Mouse (Mus musculus) hindbrain, embryonic 15.5 days (tissue): ENCODE data around the gene Acox1. TPM values are rescaled to one million over a fixed set of nuclear protein-coding genes. Genes with fewer than 3 reads are reported as not detected.
A peak's percentile ranks its signal among the peaks of the same experiment; 100 is the strongest.

Experiments
- ATAC-seq: fragments of 200-750 bp; cut with Nextera tagmentation; 2 replicates; pipeline ENCODE4 v1.8.0; 2017; ENCODE audit warnings: low read depth, moderate number of reproducible peaks, moderate TSS enrichment; ENCODE audit not compliant: low FRiP score
- H3K27ac ChIP-seq: fragments of 300-500 bp; sonication (generic); replicated peaks from 2 replicates; pipeline ENCODE4 v1.5.1; 2015; ENCODE audit warnings: mild to moderate bottlenecking, inconsistent platforms
- H3K27me3 ChIP-seq: fragments of 300-500 bp; sonication (generic); 2 replicates; pipeline ENCODE4 v1.6.1; 2015; ENCODE audit warnings: control low read depth, inconsistent platforms
- H3K36me3 ChIP-seq: fragments of 300-500 bp; sonication (generic); 2 replicates; pipeline ENCODE4 v1.6.1; 2015; ENCODE audit warnings: control low read depth, inconsistent platforms
- H3K4me1 ChIP-seq: fragments of 300-500 bp; sonication (generic); replicated peaks from 2 replicates; pipeline ENCODE4 v1.6.1; 2015; ENCODE audit warnings: control low read depth, inconsistent platforms
- H3K4me2 ChIP-seq: fragments of 300-500 bp; sonication (generic); 2 replicates; pipeline ENCODE4 v1.6.1; 2015; ENCODE audit warnings: moderate library complexity, mild to moderate bottlenecking, inconsistent platforms
- H3K4me3 ChIP-seq: fragments of 300-500 bp; sonication (generic); 2 replicates; pipeline ENCODE4 v1.5.1; 2015; ENCODE audit warnings: mild to moderate bottlenecking, inconsistent platforms
- H3K9ac ChIP-seq: fragments of 300-500 bp; sonication (generic); 2 replicates; pipeline ENCODE4 v1.6.1; 2015; ENCODE audit warnings: inconsistent platforms
- H3K9me3 ChIP-seq: fragments of 300-500 bp; sonication (generic); 2 replicates; pipeline ENCODE4 v1.6.1; 2016; ENCODE audit warnings: control low read depth, inconsistent platforms
- WGBS: fragments of 180-500 bp; shearing (Covaris S2); methylation state at CpG from one replicate; pipeline ENCODE4 v1.1.7; 2015; 5-methylcytosine and 5-hydroxymethylcytosine counted together
- polyA plus RNA-seq: library from polyadenylated mRNA; unstranded; fragments of >200 nt; fragmentation: Nextera tagmentation; extraction: Ambion mirVana; gene quantifications from 2 replicates; pipeline ENCODE4 v1.2.1, GENCODE M21; 2015

The Acox1 gene
- polyA plus RNA-seq, 1 experiment from 2014 or later, result 61.4 TPM

DNA sequence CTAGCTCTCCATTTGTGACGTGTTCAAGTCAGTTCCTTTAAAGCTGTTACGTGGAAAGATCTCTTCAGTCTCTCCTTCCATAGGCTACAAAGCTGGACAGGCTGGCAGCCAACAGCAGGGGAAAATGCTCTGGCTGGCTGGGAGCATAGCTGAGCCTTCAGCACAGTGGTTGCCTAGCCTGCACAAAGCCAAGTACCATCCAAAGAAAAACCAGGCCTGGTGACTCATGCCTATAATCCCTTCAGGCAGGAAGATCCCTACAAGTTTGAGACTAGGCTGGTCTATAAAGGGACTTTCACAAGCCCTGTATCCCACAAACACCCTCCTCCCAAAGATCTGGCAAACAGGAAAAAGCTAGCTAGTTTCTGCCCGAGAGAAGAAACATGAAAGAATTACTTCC is 13.0 kb downstream of the Acox1 start:
- ATAC-seq, result no peak
- H3K27me3 ChIP-seq, result no peaks in the 10 kb centered on the region
- 80% methylated on average over 3 of the region's 3 CpGs for WGBS
- H3K9ac ChIP-seq, result no peak overlapping the region
- H3K36me3 ChIP-seq, result peaks cover 45% of the 10 kb centered on the region
- H3K4me2 ChIP-seq, result no peak overlapping the region
- H3K4me3 ChIP-seq, result no peak overlapping the region
- H3K27ac ChIP-seq, result peak overlapping the region; percentile 40
- H3K9me3 ChIP-seq, result no peaks in the 10 kb centered on the region
- H3K4me1 ChIP-seq, result peaks cover 10% of the 10 kb centered on the region

DNA sequence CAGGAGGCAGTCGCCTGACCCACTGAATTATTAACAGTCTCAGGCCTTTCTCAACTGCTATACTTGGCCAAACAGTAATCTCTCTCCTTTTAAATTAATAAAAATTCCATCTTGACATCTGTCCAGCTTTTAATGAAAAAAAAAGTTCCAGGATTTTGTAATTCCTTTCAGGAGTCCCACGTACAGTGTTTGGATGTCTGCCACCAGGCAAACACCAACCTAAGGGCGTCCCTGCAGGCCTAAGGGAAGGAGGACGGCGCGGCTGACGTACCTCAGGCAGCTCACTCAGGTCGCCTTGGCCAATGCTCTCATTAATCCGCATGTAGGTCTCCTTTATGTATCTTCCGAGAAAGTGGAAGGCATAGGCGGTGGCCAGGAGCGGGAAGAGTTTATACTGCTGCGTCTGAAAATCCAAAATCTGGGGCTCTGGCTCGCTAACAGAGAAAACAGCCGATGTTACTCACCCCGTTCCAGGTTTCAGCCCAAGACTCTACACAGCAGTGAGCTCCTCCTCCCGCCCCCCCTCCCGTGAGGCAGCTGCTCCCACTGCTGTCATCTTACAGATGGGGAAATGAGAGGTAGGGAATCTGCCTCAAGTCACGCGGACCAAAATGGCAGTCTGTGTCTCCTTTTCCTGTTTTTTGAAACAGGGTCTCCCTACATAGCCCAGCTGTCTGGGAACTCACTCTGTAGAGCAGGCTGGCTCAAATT is 20.3 kb downstream of the Acox1 start:
- Histone ChIP-seq H3K9ac (no peak overlapping the region), H3K27me3 (no peaks in the 10 kb centered on the region), H3K9me3 (no peaks in the 10 kb centered on the region), H3K4me2 (no peak overlapping the region), H3K27ac (no peak overlapping the region), H3K4me3 (no peak overlapping the region), H3K4me1 (no peaks in the 10 kb centered on the region), H3K36me3 (peaks cover 70% of the 10 kb centered on the region)
- WGBS, result 90% methylated on average over 20 of the region's 20 CpGs
- ATAC-seq, result no peak

DNA sequence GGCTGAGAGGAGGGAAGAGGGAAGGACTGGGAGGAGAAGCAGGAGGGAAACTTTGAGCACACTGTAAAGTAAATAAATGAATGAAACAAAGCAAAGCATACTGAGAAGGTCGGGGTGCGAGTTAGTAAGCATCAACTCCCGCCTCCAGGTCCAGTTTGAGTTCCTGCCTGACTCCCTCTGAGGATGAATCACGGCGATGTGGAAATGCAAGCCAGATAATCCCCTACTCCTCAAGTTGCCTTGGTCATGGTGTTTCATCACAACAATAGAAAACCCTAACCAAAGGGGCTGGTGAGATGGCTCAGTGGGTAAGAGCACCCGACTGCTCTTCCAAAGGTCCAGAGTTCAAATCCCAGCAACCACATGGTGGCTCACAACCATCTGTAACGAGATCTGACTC is 22.8 kb downstream of the Acox1 start:
- no peak for ATAC-seq
- H3K36me3 ChIP-seq, result peaks cover 88% of the 10 kb centered on the region
- H3K4me2 ChIP-seq, result no peak overlapping the region
- WGBS, result 85% methylated on average over 7 of the region's 7 CpGs
- H3K4me1 ChIP-seq, result no peaks in the 10 kb centered on the region
- H3K27ac ChIP-seq, result no peak overlapping the region
- no peak overlapping the region for H3K9ac ChIP-seq
- H3K27me3 ChIP-seq, result no peaks in the 10 kb centered on the region
- no peak overlapping the region for H3K4me3 ChIP-seq
- no peaks in the 10 kb centered on the region for H3K9me3 ChIP-seq

DNA sequence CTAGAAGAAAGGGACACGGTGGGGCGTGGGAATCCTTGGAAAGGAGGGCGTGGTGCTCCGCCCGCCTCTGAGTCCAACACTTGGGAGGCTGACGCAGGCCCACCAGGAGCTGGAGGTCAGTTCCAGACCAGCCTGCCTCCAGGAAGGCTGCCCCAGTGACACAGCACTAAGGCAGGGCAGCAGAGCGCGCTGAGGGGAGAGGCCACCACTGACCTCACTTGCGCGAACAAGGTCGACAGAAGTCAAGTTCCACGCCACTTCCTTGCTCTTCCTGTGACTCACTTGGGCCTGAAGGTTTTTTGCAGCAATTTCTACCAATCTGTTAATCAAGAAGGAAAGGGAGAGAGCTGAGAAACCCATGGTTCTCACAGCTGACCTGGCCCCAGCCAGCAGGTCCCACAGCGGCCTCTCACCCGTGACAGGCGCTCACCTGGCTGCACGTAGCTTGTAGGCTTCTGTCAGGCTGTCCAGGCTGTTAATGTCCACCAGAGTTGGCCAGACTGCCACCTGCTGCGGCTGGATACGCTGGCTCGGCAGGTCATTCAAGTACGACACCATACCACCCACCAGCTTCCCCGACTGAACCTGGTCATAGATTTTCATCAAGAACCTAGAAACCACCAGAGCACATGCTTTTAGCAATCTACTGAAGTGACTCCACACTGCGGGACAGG is 23.9 kb downstream of the Acox1 start:
- Histone ChIP-seq H3K9ac (no peak overlapping the region), H3K27ac (no peak overlapping the region), H3K9me3 (no peaks in the 10 kb centered on the region), H3K4me1 (no peaks in the 10 kb centered on the region), H3K36me3 (peaks cover 79% of the 10 kb centered on the region), H3K4me2 (no peak overlapping the region), H3K4me3 (no peak overlapping the region), H3K27me3 (no peaks in the 10 kb centered on the region)
- no peak for ATAC-seq
- 91% methylated on average over 22 of the region's 22 CpGs for WGBS

DNA sequence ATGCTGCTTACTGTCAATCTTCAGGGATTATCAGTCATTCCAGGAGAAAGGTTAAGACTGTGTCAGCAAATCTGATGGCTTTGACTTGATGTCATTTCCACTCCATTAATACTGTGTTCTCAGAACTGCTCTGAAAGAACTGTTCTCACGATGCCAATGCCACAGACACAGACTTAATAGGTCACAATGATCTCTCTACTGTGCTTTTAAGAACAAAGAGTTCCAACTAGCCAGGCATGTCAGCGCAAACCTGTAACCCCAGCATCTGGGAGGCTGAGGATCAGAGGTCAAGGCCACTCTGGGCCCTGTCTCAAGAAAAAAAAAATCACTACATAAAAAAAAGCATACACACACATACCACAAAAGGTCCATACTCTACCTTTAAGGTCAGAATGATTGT is 26.9 kb downstream of the Acox1 start:
- Histone ChIP-seq H3K36me3 (peaks cover 54% of the 10 kb centered on the region), H3K4me2 (no peak overlapping the region), H3K9ac (no peak overlapping the region), H3K27ac (no peak overlapping the region), H3K27me3 (no peaks in the 10 kb centered on the region), H3K9me3 (no peaks in the 10 kb centered on the region), H3K4me3 (no peak overlapping the region), H3K4me1 (peaks cover 8% of the 10 kb centered on the region)
- WGBS, result 76% methylated on average over 2 of the region's 2 CpGs
- ATAC-seq, result no peak

DNA sequence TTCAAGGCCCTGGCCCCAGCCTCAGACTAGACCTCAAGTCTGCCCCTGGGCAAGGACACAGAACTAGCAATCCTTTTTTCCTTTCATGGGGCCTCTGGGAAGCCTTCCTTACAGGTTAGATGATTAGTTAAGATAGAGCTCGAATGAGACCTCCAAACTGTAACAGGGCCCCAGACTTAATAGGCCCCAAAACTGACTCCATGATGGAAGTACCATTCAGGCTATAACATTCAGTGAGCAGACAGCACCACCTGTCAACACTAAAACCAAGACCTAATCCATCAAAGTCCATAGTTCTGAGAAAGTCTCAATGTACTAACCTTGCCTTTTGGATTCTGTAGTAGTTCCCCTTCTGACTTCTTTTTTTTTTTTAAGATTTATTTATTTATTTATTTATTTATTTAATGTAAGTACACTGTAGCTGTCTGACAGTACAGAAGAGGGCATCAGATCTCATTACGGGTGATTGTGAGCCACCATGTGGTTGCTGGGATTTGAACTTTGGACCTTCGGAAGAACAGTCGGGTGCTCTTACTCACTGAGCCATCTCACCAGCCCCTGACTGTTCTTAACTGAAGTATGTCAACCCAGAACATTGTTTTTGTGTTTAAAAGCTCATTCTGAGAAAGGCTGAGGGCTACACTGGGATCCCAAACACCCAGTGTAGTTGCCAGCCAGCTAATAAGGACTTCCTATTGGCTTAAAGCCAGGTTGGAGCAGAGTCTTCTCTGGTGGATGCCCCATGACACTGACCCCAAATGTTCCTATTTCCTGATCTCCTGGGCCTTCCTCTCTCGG is 28.6 kb downstream of the Acox1 start:
- Histone ChIP-seq H3K9me3 (no peaks in the 10 kb centered on the region), H3K4me1 (peaks cover 23% of the 10 kb centered on the region), H3K27me3 (no peaks in the 10 kb centered on the region), H3K4me2 (no peak overlapping the region), H3K36me3 (peaks cover 39% of the 10 kb centered on the region), H3K4me3 (no peak overlapping the region), H3K9ac (no peak overlapping the region), H3K27ac (no peak overlapping the region)
- no peak for ATAC-seq
- 89% methylated on average over 5 of the region's 5 CpGs for WGBS

DNA sequence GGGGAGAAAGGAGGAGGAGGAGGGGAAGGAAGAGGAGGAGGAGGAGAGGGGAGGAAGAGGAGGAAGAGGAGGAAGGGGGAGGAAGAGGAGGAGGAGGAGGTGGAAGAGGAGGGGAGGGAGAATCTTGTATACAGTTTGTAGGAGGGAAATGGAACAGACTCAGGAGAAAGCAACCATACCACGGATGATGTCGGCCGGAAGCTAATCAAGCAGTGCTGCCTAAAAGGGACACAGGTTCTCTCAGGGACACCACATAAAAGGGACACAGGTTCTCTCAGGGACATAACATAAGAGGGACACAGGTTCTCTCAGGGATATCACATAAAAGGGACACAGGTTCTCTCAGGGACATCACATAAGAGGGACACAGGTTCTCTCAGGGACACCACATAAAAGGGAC is 29.6 kb downstream of the Acox1 start:
- ATAC-seq, result no peak
- Histone ChIP-seq H3K9me3 (no peaks in the 10 kb centered on the region), H3K27me3 (no peaks in the 10 kb centered on the region), H3K4me2 (no peak overlapping the region), H3K36me3 (peaks cover 35% of the 10 kb centered on the region), H3K27ac (no peak overlapping the region), H3K9ac (no peak overlapping the region), H3K4me3 (no peak overlapping the region), H3K4me1 (peaks cover 23% of the 10 kb centered on the region)
- 84% methylated on average over 3 of the region's 3 CpGs for WGBS

DNA sequence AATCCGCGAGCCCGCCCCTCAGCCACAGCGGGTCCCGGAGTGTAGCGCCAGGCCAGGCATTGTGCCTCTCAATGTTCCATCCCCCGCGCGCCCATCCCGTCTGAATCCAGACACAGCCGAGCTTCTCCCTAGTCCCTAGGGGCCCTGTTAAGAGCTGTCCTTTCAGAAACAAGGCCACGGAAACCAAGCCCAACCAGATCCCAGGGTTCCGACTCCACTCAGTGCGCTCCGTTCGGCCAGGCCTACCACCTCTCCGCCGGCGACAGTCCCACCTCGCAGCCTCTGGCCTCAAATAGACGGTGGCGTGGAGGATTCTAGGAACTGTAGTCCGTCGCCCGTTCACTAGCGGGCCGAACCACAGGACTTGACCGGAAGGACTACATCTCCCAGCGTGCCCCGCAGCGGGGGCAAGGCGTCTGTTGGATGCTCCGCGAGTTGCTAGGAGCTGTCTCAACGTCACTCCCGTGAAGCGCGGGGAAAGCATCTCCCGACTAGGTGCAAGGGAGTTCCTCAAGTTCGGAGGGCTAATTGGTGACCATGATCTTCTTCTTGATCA is 30.9 kb downstream of the Acox1 start, which contains the start of gene Fbf1:
Gene Fbf1 (minus strand): TSS at position 283 of the 556 bp plus-strand sequence.
- peak; percentile 98 for ATAC-seq
- WGBS, result under 1% methylated on average over 40 of the region's 40 CpGs
- H3K4me1 ChIP-seq, result peaks cover 29% of the 10 kb centered on the region
- peaks cover 27% of the 10 kb centered on the region for H3K36me3 ChIP-seq
- H3K9ac ChIP-seq, result peak within 1 kb of the TSS; percentile 74
- H3K4me2 ChIP-seq, result peak within 1 kb of the TSS; percentile 83
- H3K27ac ChIP-seq, result peak within 1 kb of the TSS; percentile 91
- H3K9me3 ChIP-seq, result no peaks in the 10 kb centered on the region
- H3K27me3 ChIP-seq, result no peaks in the 10 kb centered on the region
- H3K4me3 ChIP-seq, result peak within 1 kb of the TSS; percentile 81

DNA sequence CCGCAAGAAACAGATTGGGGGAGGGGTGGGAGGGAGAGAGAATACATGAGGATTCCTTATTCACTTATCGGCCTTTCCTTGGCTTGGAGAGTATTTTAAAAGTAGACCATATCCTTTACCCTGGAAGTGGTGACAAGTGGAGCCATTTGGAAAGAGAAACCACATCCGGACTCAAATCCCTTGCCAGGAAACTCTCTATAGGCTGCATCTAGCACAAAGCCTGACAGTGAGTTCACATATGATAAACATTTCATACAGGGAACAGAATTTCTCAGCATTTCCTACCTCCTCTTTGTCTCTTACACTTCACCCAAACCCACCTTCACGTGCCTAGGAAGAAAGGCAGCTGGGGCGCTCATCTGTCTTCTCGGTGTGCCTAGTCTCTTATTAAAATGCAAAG is 31.6 kb downstream of the Acox1 start:
- H3K36me3 ChIP-seq, result peaks cover 20% of the 10 kb centered on the region
- peak overlapping the region; percentile 91 for H3K27ac ChIP-seq
- peak overlapping the region; percentile 74 for H3K9ac ChIP-seq
- peak overlapping the region; percentile 81 for H3K4me3 ChIP-seq
- H3K27me3 ChIP-seq, result no peaks in the 10 kb centered on the region
- H3K4me2 ChIP-seq, result peak overlapping the region; percentile 83
- H3K9me3 ChIP-seq, result no peaks in the 10 kb centered on the region
- WGBS, result 4% methylated on average over 6 of the region's 6 CpGs
- no peak for ATAC-seq
- peaks cover 35% of the 10 kb centered on the region for H3K4me1 ChIP-seq

DNA sequence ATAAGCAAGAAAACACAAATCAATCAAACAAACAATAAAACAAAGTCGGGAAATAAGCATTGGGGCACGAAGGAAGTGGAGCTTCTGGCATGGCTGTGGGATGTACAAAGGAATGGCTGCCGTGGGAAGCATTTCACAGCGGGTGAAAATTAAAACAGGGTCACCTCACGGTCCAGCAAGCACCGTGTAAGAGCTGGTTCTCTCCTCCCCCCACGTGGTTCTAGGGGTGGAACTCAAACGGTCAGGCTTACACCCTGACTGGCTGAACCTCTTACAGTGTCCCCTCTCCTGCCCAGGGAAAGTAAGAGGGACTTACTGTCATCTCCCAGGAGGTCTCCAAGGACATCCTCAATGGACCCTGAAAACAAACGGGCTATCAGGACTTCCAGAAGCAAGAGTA is 35.8 kb downstream of the Acox1 start:
- Histone ChIP-seq H3K4me2 (no peak overlapping the region), H3K27me3 (no peaks in the 10 kb centered on the region), H3K4me1 (peaks cover 32% of the 10 kb centered on the region), H3K9ac (no peak overlapping the region), H3K36me3 (peaks cover 32% of the 10 kb centered on the region), H3K4me3 (no peak overlapping the region), H3K27ac (no peak overlapping the region), H3K9me3 (no peaks in the 10 kb centered on the region)
- WGBS, result 15% methylated on average over 9 of the region's 9 CpGs
- ATAC-seq, result no peak

DNA sequence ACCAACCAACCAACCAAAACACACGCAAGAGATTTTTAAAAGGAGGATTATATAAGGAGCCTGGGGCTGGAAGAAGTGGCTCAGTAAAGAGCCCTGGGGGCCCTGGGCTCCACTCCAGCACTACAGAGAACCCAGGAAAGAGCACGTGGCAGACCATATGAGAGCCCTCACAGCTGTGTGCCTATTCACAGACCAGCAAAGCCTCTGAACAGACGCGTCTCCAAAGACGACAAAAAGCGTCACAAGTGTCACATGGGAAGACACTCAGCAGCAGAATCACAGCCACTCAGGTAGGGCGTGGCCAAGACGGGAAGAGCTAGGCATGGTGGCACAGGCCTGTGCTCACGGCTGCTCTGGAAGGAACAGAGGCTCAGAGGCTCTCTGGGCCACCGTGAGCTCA is 36.7 kb downstream of the Acox1 start:
- 54% methylated on average over 10 of the region's 10 CpGs for WGBS
- 0 out of 2 replicates have a peak, but pooled peaks have one; percentile 31 for ATAC-seq
- Histone ChIP-seq H3K4me2 (no peak overlapping the region), H3K36me3 (peaks cover 40% of the 10 kb centered on the region), H3K4me1 (peaks cover 31% of the 10 kb centered on the region), H3K27ac (no peak overlapping the region), H3K4me3 (no peak overlapping the region), H3K9ac (no peak overlapping the region), H3K9me3 (no peaks in the 10 kb centered on the region), H3K27me3 (no peaks in the 10 kb centered on the region)

DNA sequence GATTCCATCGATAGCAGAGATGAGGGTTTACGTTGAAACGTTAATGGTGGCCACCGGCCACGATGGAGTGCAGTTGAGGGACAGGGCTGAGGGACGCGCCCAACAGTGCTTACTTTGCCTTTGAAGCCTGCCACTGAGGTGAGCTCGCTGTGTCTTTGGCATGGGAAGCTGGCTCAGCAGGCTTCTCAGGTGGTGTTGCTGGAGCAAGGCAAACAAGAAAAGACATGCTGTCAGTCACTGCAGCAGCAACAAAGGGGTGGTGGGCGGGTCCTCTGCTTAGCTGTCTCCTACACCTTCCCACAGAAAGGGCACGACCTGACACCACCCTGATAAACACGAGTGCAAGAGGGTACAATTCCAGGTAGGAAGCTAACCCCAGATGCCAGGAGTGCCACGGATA is 37.5 kb downstream of the Acox1 start:
- WGBS, result 68% methylated on average over 12 of the region's 12 CpGs
- H3K4me2 ChIP-seq, result no peak overlapping the region
- H3K4me3 ChIP-seq, result no peak overlapping the region
- no peak for ATAC-seq
- H3K27me3 ChIP-seq, result no peaks in the 10 kb centered on the region
- H3K9me3 ChIP-seq, result no peaks in the 10 kb centered on the region
- no peak overlapping the region for H3K9ac ChIP-seq
- H3K4me1 ChIP-seq, result peaks cover 23% of the 10 kb centered on the region
- H3K36me3 ChIP-seq, result peaks cover 48% of the 10 kb centered on the region
- H3K27ac ChIP-seq, result no peak overlapping the region
